Mouse (Mus musculus) spleen, adult 2 months (tissue): ENCODE results near the gene F830045P16Rik.

Source experiments
- CTCF ChIP-seq: fragments of 200-500 bp; IDR thresholded peaks from 2 replicates; pipeline ENCODE4 v1.5.1; 2011; ENCODE audit warnings: mild to moderate bottlenecking, inconsistent platforms; ENCODE audit not compliant: insufficient read depth, insufficient read length, insufficient replicate concordance; ENCODE audit errors: extremely low read depth
- POLR2A ChIP-seq: fragments of 200-500 bp; IDR thresholded peaks from 2 replicates; pipeline ENCODE4 v1.6.1; 2011; ENCODE audit warnings: low read depth, low read length, inconsistent platforms

DNA sequence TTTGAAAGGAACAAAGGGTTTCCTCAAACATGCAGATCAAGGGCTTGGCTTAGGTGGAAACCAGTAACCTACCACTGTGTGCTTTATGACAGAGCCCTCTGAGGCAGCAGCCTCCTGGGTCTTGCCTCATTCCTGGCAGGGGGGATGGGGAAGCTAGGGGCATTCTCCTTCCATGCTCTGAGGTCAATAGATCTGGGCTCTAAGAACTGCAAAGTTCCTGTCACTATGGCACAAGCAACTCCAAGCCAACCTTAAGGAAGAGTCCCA, 22.1 kb downstream of the F830045P16Rik start:
- TF ChIP-seq POLR2A, result no peak
- TF ChIP-seq CTCF, result no peak
